Mouse (Mus musculus) ES-E14 (cell line): ENCODE data around the gene Akr1b10. TPM values are rescaled to one million over a fixed set of nuclear protein-coding genes. Genes with fewer than 3 reads are reported as not detected.
"Not testable (repeated sequence)": the region's sequence is repeated elsewhere in the genome, so short reads cannot be mapped to it uniquely, and the experiment has no call there.

Experiments used
- DNase-seq: peaks from one replicate; pipeline ENCODE4 v3.0.0-alpha.2; 2013; ENCODE audit warnings: low read depth, low spot score
- H3K27ac ChIP-seq: 2 replicates; pipeline ENCODE4 v1.5.1; 2012; ENCODE audit warnings: low read depth, mild to moderate bottlenecking, low read length, moderate library complexity, mixed read lengths; ENCODE audit not compliant: poor library complexity, insufficient read depth, severe bottlenecking
- H3K36me3 ChIP-seq: 2 replicates; pipeline ENCODE4 v1.6.1; 2012; ENCODE audit warnings: mild to moderate bottlenecking, low read length, moderate library complexity, mixed read lengths; ENCODE audit not compliant: control insufficient read depth, poor library complexity, insufficient read depth, severe bottlenecking
- H3K4me1 ChIP-seq, 2 experiments: fragments of 150-350 bp in 1 of 2; sonication (generic) in 1 of 2; 2 replicates each; pipeline ENCODE4 v1.6.1; 2012; ENCODE audit warnings: low read length in 2 of 2, mild to moderate bottlenecking in 1 of 2, mixed read lengths in 1 of 2; ENCODE audit not compliant: control insufficient read depth in 2 of 2, insufficient read depth in 2 of 2, poor library complexity in 1 of 2
- H3K4me3 ChIP-seq, 2 experiments: fragments of 150-350 bp in 1 of 2; sonication (generic) in 1 of 2; 2 replicates each; pipeline ENCODE4 v1.5.1; 2012; ENCODE audit warnings: low read length in 2 of 2, low read depth in 1 of 2, mild to moderate bottlenecking in 1 of 2, mixed read lengths in 1 of 2; ENCODE audit not compliant: insufficient read depth in 1 of 2, poor library complexity in 1 of 2, severe bottlenecking in 1 of 2
- H3K9ac ChIP-seq: 2 replicates; pipeline ENCODE4 v1.6.1; 2012; ENCODE audit warnings: low read depth, mild to moderate bottlenecking, low read length, mixed read lengths; ENCODE audit not compliant: poor library complexity, insufficient read depth, severe bottlenecking
- H3K9me3 ChIP-seq: fragments of 150-350 bp; sonication (generic); 2 replicates; pipeline ENCODE4 v1.6.1; 2012; ENCODE audit warnings: low read depth, mild to moderate bottlenecking, low read length; ENCODE audit not compliant: control insufficient read depth, insufficient read depth
- CHD2 ChIP-seq: IDR thresholded peaks from 2 replicates; pipeline ENCODE4 v1.6.1; 2014; ENCODE audit warnings: mild to moderate bottlenecking, low read depth, low read length, inconsistent platforms
- HCFC1 ChIP-seq: IDR thresholded peaks from 2 replicates; pipeline ENCODE4 v1.6.1; 2012; ENCODE audit warnings: low read length, inconsistent platforms, borderline replicate concordance; ENCODE audit not compliant: insufficient read depth
- MAFK ChIP-seq: IDR thresholded peaks from 2 replicates; pipeline ENCODE4 v1.6.1; 2014; ENCODE audit warnings: mild to moderate bottlenecking, low read depth, low read length, inconsistent platforms; ENCODE audit not compliant: insufficient read depth
- ZC3H11A ChIP-seq: IDR thresholded peaks from 2 replicates; pipeline ENCODE4 v1.6.1; 2012; ENCODE audit warnings: low read depth, mild to moderate bottlenecking, inconsistent platforms, low read length, borderline replicate concordance
- ZNF384 ChIP-seq: IDR thresholded peaks from 2 replicates; pipeline ENCODE4 v1.6.1; 2012; ENCODE audit warnings: low read depth, low read length, inconsistent platforms
- in situ Hi-C, 2 experiments: fragments of 600-800 bp; cut with MboI; formaldehyde crosslinking; loops; one replicate each; pipeline ENCODE4 v1.15.1; 2025; ENCODE audit warnings: low sequenced_read_pairs in 2 of 2, inconsistent platforms in 1 of 2; ENCODE audit not compliant: unreplicated experiment in 2 of 2
- total RNA-seq: library from RNA; depleted of rRNA; stranded (reverse); fragments of 300-350 nt; gene quantifications from 2 replicates; pipeline ENCODE4 v1.2.3, GENCODE M21; 2012

Akr1b10 gene
- total RNA-seq, 1 experiment: 16.2 TPM

- DNase-seq: no peak
- no peak for TF ChIP-seq HCFC1
- TF ChIP-seq MAFK: no peak
- TF ChIP-seq ZC3H11A: no peak
- no peak for TF ChIP-seq CHD2
- no peak for TF ChIP-seq ZNF384
- in situ Hi-C loops: no loop called here
- Histone ChIP-seq H3K4me3 (no peak overlapping the region), H3K4me1 (no peaks in the 10 kb centered on the region), H3K9me3 (no peaks in the 10 kb centered on the region), H3K36me3 (no peaks in the 10 kb centered on the region), H3K9ac (no peak overlapping the region), H3K27ac (no peak overlapping the region)
These were observed 22.7 kb downstream of the Akr1b10 start for GRCm38 (mm10) chr6:34406746-34407145.

GRCm38 (mm10) chr6:34407403-34407802 lies 23.4 kb downstream of the Akr1b10 start:
- H3K36me3 ChIP-seq: no peaks in the 10 kb centered on the region
- H3K9ac ChIP-seq: no peak overlapping the region
- in situ Hi-C loops: no loop called here
- no peak for TF ChIP-seq HCFC1
- TF ChIP-seq ZC3H11A: no peak
- TF ChIP-seq MAFK: no peak
- TF ChIP-seq ZNF384: no peak
- TF ChIP-seq CHD2: no peak
- H3K4me3 ChIP-seq: no peak overlapping the region
- no peaks in the 10 kb centered on the region for H3K9me3 ChIP-seq
- H3K27ac ChIP-seq: no peak overlapping the region
- H3K4me1 ChIP-seq: no peaks in the 10 kb centered on the region; a peak in 1 of 4 replicates
- DNase-seq: no peak

- Histone ChIP-seq H3K4me3 (no peak within 1 kb of the TSS), H3K9me3 (no peaks in the 10 kb centered on the region), H3K36me3 (no peaks in the 10 kb centered on the region), H3K4me1 (no peaks in the 10 kb centered on the region; a peak in 1 of 4 replicates), H3K27ac (no peak within 1 kb of the TSS), H3K9ac (no peak within 1 kb of the TSS)
- in situ Hi-C loops: no loop called here
- DNase-seq: no peak
- TF ChIP-seq MAFK (no peak), HCFC1 (no peak), ZNF384 (no peak), CHD2 (no peak), ZC3H11A (no peak)
These were observed 28.0 kb downstream of the Akr1b10 start, which contains the start of gene Akr1b7 for GRCm38 (mm10) chr6:34412023-34412422. Akr1b7 (plus strand) TSS chr6:34412334.

DNA sequence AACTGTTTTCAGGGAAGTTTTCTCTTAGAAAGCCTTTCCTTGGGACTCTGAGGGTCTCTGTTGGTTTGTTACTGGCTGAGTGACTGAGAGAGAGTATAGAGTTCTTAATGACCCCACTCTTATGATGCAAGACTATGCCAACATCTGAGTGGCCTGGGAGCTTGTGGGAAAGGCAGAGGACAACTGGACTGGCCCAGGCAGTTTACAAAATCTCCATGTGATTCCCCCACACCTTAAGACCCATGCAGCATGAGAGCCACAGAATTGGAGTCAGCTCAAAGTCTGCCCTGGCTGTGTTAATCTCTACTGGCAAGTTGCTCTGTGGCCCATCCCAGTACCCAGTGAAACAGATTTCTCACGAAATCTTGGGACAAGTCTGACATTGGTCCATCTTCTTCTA lies 28.7 kb downstream of the Akr1b10 start:
- in situ Hi-C loops: no loop called here
- H3K4me3 ChIP-seq: no peak overlapping the region
- H3K36me3 ChIP-seq: no peaks in the 10 kb centered on the region
- no peaks in the 10 kb centered on the region for H3K9me3 ChIP-seq
- H3K9ac ChIP-seq: no peak overlapping the region
- no peaks in the 10 kb centered on the region; a peak in 1 of 4 replicates for H3K4me1 ChIP-seq
- no peak for DNase-seq
- no peak for TF ChIP-seq HCFC1
- no peak for TF ChIP-seq ZNF384
- TF ChIP-seq CHD2: no peak
- no peak for TF ChIP-seq ZC3H11A
- no peak for TF ChIP-seq MAFK
- no peak overlapping the region for H3K27ac ChIP-seq

GRCm38 (mm10) chr6:34413386-34413785 lies 29.4 kb downstream of the Akr1b10 start:
- H3K27ac ChIP-seq, H3K9ac ChIP-seq, H3K4me3 ChIP-seq, H3K36me3 ChIP-seq, DNase-seq, H3K9me3 ChIP-seq, in situ Hi-C loops, H3K4me1 ChIP-seq: not testable (repeated sequence)
